In the genomic region with DNA sequence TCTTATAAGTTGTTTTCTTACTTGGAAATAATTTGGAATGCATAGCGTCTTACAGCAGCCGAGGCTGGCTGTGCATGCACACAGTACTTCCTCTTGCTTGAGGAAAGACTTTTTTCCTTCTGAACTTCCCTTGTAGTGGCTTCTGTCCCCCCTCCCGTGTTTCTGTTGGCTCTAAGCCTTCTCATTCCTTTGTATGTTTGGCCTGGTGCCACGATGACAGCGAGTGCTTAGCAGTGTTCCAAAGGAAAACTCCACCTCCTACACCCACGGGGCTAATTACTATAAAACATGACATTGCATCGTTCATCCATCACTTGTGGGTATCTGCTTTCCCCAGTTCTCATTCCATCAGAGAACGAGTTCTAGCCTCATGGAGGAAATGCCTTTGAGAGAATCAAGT, we compare ENCODE assay signal across 10 mouse cellular contexts. TPM values are rescaled to one million over a fixed set of nuclear protein-coding genes. Genes with fewer than 3 reads are reported as not detected.
DNase-seq lines count a peak whose midpoint lies in the region; ATAC-seq and TF ChIP-seq lines count a peak whose summit lies in the region.
"Had no signal": no experiment of that assay in that cellular context is flagged by ENCODE, and none has a peak within 500 bp of the region (broad histone marks: within the 10 kb centered on the region; RNA-seq: fewer than 3 reads in every experiment).

TSS of gene Tnfsf18 (plus strand) at position 313 of the 400 bp plus-strand sequence.

- TF ChIP-seq CTCF in Patski (IDR thresholded peaks at IDR 0.05): no peak
- no peak for TF ChIP-seq CTCF in lung, postnatal 0 days (IDR thresholded peaks at IDR 0.05)
- no peak for TF ChIP-seq CTCF in thymus, adult 2 months (IDR thresholded peaks at IDR 0.05; ENCODE audit: borderline replicate concordance, control insufficient read depth, extremely low read depth, insufficient read depth, low read length, poor library complexity)

- CTCF ChIA-PET in Patski (lab: Charles Lee): interaction anchor here (2.1 kb wide), 1 partner anchor 13 kb away, joined by 6 read pairs; no protein-coding TSS in a partner anchor

- ATAC-seq in Patski: peak; percentile 74
- peak; percentile 78 for ATAC-seq in lung, postnatal 0 days
- ATAC-seq in forebrain, embryonic 12.5 days (ENCODE audit: low FRiP score): no peak

- no peaks in the 10 kb centered on the region for H3K9me3 ChIP-seq in lung, postnatal 0 days (ENCODE audit: low read length)
- no peaks in the 10 kb centered on the region for H3K9me3 ChIP-seq in forebrain, embryonic 12.5 days
- H3K9me3 ChIP-seq: limb, embryonic 12.5 days had no signal

- POLR2A ChIA-PET in Patski (lab: Charles Lee): no interaction called here

- 0 out of 2 replicates have a peak, but pooled peaks have one; percentile 8 for TF ChIP-seq EP300 in lung, postnatal 0 days (IDR thresholded peaks at IDR 0.05)

- no peaks in the 10 kb centered on the region for H3K27me3 ChIP-seq in Patski
- H3K27me3 ChIP-seq in lung, postnatal 0 days (replicated peaks; ENCODE audit: insufficient read depth, low read length): no peaks in the 10 kb centered on the region
- no peaks in the 10 kb centered on the region for H3K27me3 ChIP-seq in thymus, adult 2 months (ENCODE audit: control insufficient read depth, insufficient read depth, low read length)
- no peaks in the 10 kb centered on the region for H3K27me3 ChIP-seq in forebrain, embryonic 12.5 days
- H3K27me3 ChIP-seq: limb, embryonic 12.5 days had no signal

- in situ Hi-C loops in Patski (cut with MboI; ENCODE audit: low pct_unique_long_range_greater_than_20kb): no loop called here

- 9% methylated on average over 8 of the region's 8 CpGs for WGBS in lung, postnatal 0 days
- WGBS in thymus, adult 2 months: 20% methylated on average over 8 of the region's 8 CpGs
- 60% methylated on average over 8 of the region's 8 CpGs for WGBS in forebrain, embryonic 12.5 days

- peaks cover 6% of the 10 kb centered on the region; the same call in 1 of the 2 replicates for H3K4me1 ChIP-seq in lung, postnatal 0 days (ENCODE audit: insufficient read depth, low read depth, low read length)
- no peaks in the 10 kb centered on the region for H3K4me1 ChIP-seq in thymus, adult 2 months (replicated peaks; ENCODE audit: control insufficient read depth, insufficient read depth, low read length)
- H3K4me1 ChIP-seq in forebrain, embryonic 12.5 days: no peaks in the 10 kb centered on the region
- H3K4me1 ChIP-seq: limb, embryonic 12.5 days had no signal

- no peak within 1 kb of the TSS for H3K9ac ChIP-seq in lung, postnatal 0 days (replicated peaks; ENCODE audit: low read depth)
- no peak within 1 kb of the TSS for H3K9ac ChIP-seq in forebrain, embryonic 12.5 days
- H3K9ac ChIP-seq: limb, embryonic 12.5 days had no signal

- DNase-seq in embryo, embryonic 11 days: peak; percentile 19
- no peak for DNase-seq in embryo, embryonic 10 days (ENCODE audit: low spot score)
- DNase-seq in Patski (ENCODE audit: low read depth, low spot score): peak; percentile 78
- DNase-seq in gastrocnemius, postnatal 4 days (ENCODE audit: low spot score in 2 of 2): peak; percentile 30 to 65
- DNase-seq in kidney, adult 18-20 months: peak; percentile 72
- peak; percentile 77 for DNase-seq in lung, postnatal 0 days (ENCODE audit: low spot score)
- DNase-seq in thymus, adult 2 months: no peak

- no peak for TF ChIP-seq POLR2A in thymus, adult 2 months (IDR thresholded peaks at IDR 0.05; ENCODE audit: control insufficient read depth, extremely low read depth, insufficient read depth, low read length, poor library complexity)

- H3K4me2 ChIP-seq in lung, postnatal 0 days (replicated peaks; ENCODE audit: low read depth, low read length): no peak within 1 kb of the TSS
- H3K4me2 ChIP-seq in forebrain, embryonic 12.5 days: no peak within 1 kb of the TSS
- H3K4me2 ChIP-seq: limb, embryonic 12.5 days had no signal

- no peaks in the 10 kb centered on the region for H3K36me3 ChIP-seq in lung, postnatal 0 days (ENCODE audit: insufficient read depth, low read length)
- no peaks in the 10 kb centered on the region for H3K36me3 ChIP-seq in thymus, adult 2 months (ENCODE audit: control insufficient read depth, insufficient read depth, low read length)
- no peaks in the 10 kb centered on the region for H3K36me3 ChIP-seq in forebrain, embryonic 12.5 days (replicated peaks)
- H3K36me3 ChIP-seq: limb, embryonic 12.5 days had no signal

- no peak within 1 kb of the TSS for H3K4me3 ChIP-seq in lung, postnatal 0 days (ENCODE audit: low read depth, low read length)
- no peak within 1 kb of the TSS for H3K4me3 ChIP-seq in thymus, adult 2 months (ENCODE audit: control insufficient read depth, insufficient read depth, low read length)
- no peak within 1 kb of the TSS for H3K4me3 ChIP-seq in forebrain, embryonic 12.5 days (replicated peaks)
- H3K4me3 ChIP-seq: limb, embryonic 12.5 days had no signal

- no peak within 1 kb of the TSS for H3K27ac ChIP-seq in lung, postnatal 0 days (ENCODE audit: low read length)
- no peak within 1 kb of the TSS for H3K27ac ChIP-seq in thymus, adult 2 months (ENCODE audit: control insufficient read depth, insufficient read depth, low read length)
- no peak within 1 kb of the TSS for H3K27ac ChIP-seq in forebrain, embryonic 12.5 days
- H3K27ac ChIP-seq: limb, embryonic 12.5 days had no signal

RNA-seq across cellular contexts. Expression of gene Tnfsf18, which starts in this region (rescaled TPM):
- not detected for polyA plus RNA-seq in Patski (2021)
- total RNA-seq in gastrocnemius, postnatal 4 days (2021): not detected
- 0.11 TPM in 1 of 2 replicates, not detected in the other for polyA plus RNA-seq in lung, postnatal 0 days (2015; fragmentation: Nextera tagmentation; extraction: Ambion mirVana)
- 0.09 TPM in 2 replicates for polyA plus RNA-seq in thymus, adult 2 months (2012; rRNA removed)
- polyA plus RNA-seq in forebrain, embryonic 12.5 days (2016; fragmentation: Nextera tagmentation; extraction: Ambion mirVana): not detected in 2 replicates
- total RNA-seq: common myeloid progenitor, adult 5-6 weeks had no signal
- polyA plus RNA-seq: limb, embryonic 12.5 days had no signal

Comparison
In these comparisons a context has a peak if more than half of its experiments do, and no peak if none do; other contexts are left out.
1. DNase-seq: peak in embryo, embryonic 11 days (single experiment) and kidney, adult 18-20 months (single experiment); none in embryo, embryonic 10 days (single experiment) and thymus, adult 2 months (single experiment).
2. Peak in DNase-seq and ATAC-seq in Patski; RNA of the gene not detected or under 1 TPM.
3. Peak in DNase-seq in gastrocnemius, postnatal 4 days; RNA of the gene not detected or under 1 TPM.
4. Peak in DNase-seq and ATAC-seq in lung, postnatal 0 days; RNA of the gene not detected or under 1 TPM.